Mouse (Mus musculus) kidney, adult 18-20 months (tissue): ENCODE results near the gene 1700025C18Rik.

Source experiments
- DNase-seq: peaks from one replicate; pipeline ENCODE4 v3.0.0; 2021

1700025C18Rik gene

GRCm38 (mm10) chr2:165077055-165077454 lies 13.5 kb downstream of the 1700025C18Rik start:
- no peak for DNase-seq

- DNase-seq: peak; percentile 81
Measured at GRCm38 (mm10) chr2:165074937-165075336, 15.6 kb downstream of the 1700025C18Rik start.

GRCm38 (mm10) chr2:165074081-165074884 lies 16.3 kb downstream of the 1700025C18Rik start:
- DNase-seq: no peak

GRCm38 (mm10) chr2:165073381-165073781 lies 17.2 kb downstream of the 1700025C18Rik start:
- DNase-seq: no peak

GRCm38 (mm10) chr2:165070096-165070816 lies 20.3 kb downstream of the 1700025C18Rik start:
- DNase-seq: peak; percentile 59

GRCm38 (mm10) chr2:165068806-165069205 lies 21.7 kb downstream of the 1700025C18Rik start:
- no peak for DNase-seq

- DNase-seq: no peak
Measured at GRCm38 (mm10) chr2:165064489-165064888, 26.1 kb downstream of the 1700025C18Rik start.

- DNase-seq: no peak
Measured at GRCm38 (mm10) chr2:165061638-165062433, 28.7 kb downstream of the 1700025C18Rik start.

GRCm38 (mm10) chr2:165059961-165060360 lies 30.6 kb downstream of the 1700025C18Rik start:
- DNase-seq: no peak

- DNase-seq: no peak
Measured at GRCm38 (mm10) chr2:165056377-165057085, 34.0 kb downstream of the 1700025C18Rik start.

GRCm38 (mm10) chr2:165055905-165056304 lies 34.6 kb downstream of the 1700025C18Rik start:
- peak; percentile 34 for DNase-seq

- peak; percentile 78 for DNase-seq
Measured at GRCm38 (mm10) chr2:165054888-165055852, 35.4 kb downstream of the 1700025C18Rik start, which contains the start of gene Cd40. Gene Cd40 (plus strand): TSS chr2:165055627.

GRCm38 (mm10) chr2:165051566-165051965 lies 39.0 kb downstream of the 1700025C18Rik start:
- DNase-seq: no peak

- no peak for DNase-seq
Measured at GRCm38 (mm10) chr2:165050826-165051548, 39.6 kb downstream of the 1700025C18Rik start.

GRCm38 (mm10) chr2:165049044-165049443 lies 41.5 kb downstream of the 1700025C18Rik start:
- no peak for DNase-seq

GRCm38 (mm10) chr2:165043729-165044128 lies 46.8 kb downstream of the 1700025C18Rik start:
- DNase-seq: no peak

GRCm38 (mm10) chr2:165043090-165043636 lies 47.4 kb downstream of the 1700025C18Rik start:
- no peak for DNase-seq

- DNase-seq: no peak
Measured at GRCm38 (mm10) chr2:165042126-165042525, 48.4 kb downstream of the 1700025C18Rik start.

GRCm38 (mm10) chr2:165037415-165037814 lies 53.1 kb downstream of the 1700025C18Rik start:
- DNase-seq: no peak

GRCm38 (mm10) chr2:165035058-165035431 lies 55.5 kb downstream of the 1700025C18Rik start:
- DNase-seq: no peak
